Mouse (Mus musculus): Measurements from ENCODE around the gene Calm2. TPM values are rescaled to one million over a fixed set of nuclear protein-coding genes. Genes with fewer than 3 reads are reported as not detected.

The Calm2 gene
- polyA plus RNA-seq, 1 experiment from 2014 or later: 1,888 TPM

Other genes with a start within 250 kb of the Calm2 start
- 53.0 and 55.7 TPM in 2 replicates for gene Mcfd2, start 181.0 kb downstream of the Calm2 start, polyA plus RNA-seq (2016; fragmentation: Nextera tagmentation; extraction: Ambion mirVana)
- 5.1 and 5.9 TPM in 2 replicates for gene Ttc7, start 164.0 kb downstream of the Calm2 start, polyA plus RNA-seq (2016; fragmentation: Nextera tagmentation; extraction: Ambion mirVana)
- not detected in 2 replicates for gene Stpg4, start 19.2 kb downstream of the Calm2 start, polyA plus RNA-seq (2016; fragmentation: Nextera tagmentation; extraction: Ambion mirVana)
- gene Epcam, start 189.0 kb upstream of the Calm2 start, polyA plus RNA-seq (2016; fragmentation: Nextera tagmentation; extraction: Ambion mirVana): 6.6 and 7.4 TPM in 2 replicates
- 89.8 and 91.9 TPM in 2 replicates for gene Msh2, start 225.4 kb upstream of the Calm2 start, polyA plus RNA-seq (2016; fragmentation: Nextera tagmentation; extraction: Ambion mirVana)